Mouse (Mus musculus): ENCODE measurements around the gene Nek7.

Nek7 gene

GRCm38 (mm10) chr1:138607862-138608261, 12.1 kb downstream of the Nek7 start:
- DNase-seq, result no peak

- no peak for DNase-seq
Measured at GRCm38 (mm10) chr1:138606771-138607170, 13.2 kb downstream of the Nek7 start.

- DNase-seq, result peak in 1 of 2 experiments; percentile 47
Measured at GRCm38 (mm10) chr1:138604736-138605135, 15.2 kb downstream of the Nek7 start.

GRCm38 (mm10) chr1:138603974-138604373, 16.0 kb downstream of the Nek7 start:
- peak in 1 of 2 experiments; percentile 22 for DNase-seq

- no peak for DNase-seq
Measured at GRCm38 (mm10) chr1:138598087-138598486, 21.9 kb downstream of the Nek7 start.

GRCm38 (mm10) chr1:138596127-138596706, 23.7 kb downstream of the Nek7 start:
- DNase-seq, result no peak

GRCm38 (mm10) chr1:138594910-138595309, 25.0 kb downstream of the Nek7 start:
- no peak for DNase-seq

GRCm38 (mm10) chr1:138593922-138594321, 26.0 kb downstream of the Nek7 start:
- no peak for DNase-seq

- no peak for DNase-seq
Measured at GRCm38 (mm10) chr1:138592466-138592865, 27.5 kb downstream of the Nek7 start.

GRCm38 (mm10) chr1:138590451-138591022, 29.4 kb downstream of the Nek7 start:
- DNase-seq, result no peak

- no peak for DNase-seq
Measured at GRCm38 (mm10) chr1:138589126-138589525, 30.8 kb downstream of the Nek7 start.

GRCm38 (mm10) chr1:138587812-138588211, 32.1 kb downstream of the Nek7 start:
- no peak for DNase-seq

GRCm38 (mm10) chr1:138586891-138587290, 33.0 kb downstream of the Nek7 start:
- DNase-seq, result no peak

- no peak for DNase-seq
Measured at GRCm38 (mm10) chr1:138584423-138585013, 35.4 kb downstream of the Nek7 start.

- DNase-seq, result no peak
Measured at GRCm38 (mm10) chr1:138582225-138582624, 37.7 kb downstream of the Nek7 start.

- no peak for DNase-seq
Measured at GRCm38 (mm10) chr1:138579822-138580492, 40.0 kb downstream of the Nek7 start.

GRCm38 (mm10) chr1:138579207-138579606, 40.7 kb downstream of the Nek7 start:
- DNase-seq, result no peak

GRCm38 (mm10) chr1:138576803-138577202, 43.1 kb downstream of the Nek7 start:
- DNase-seq, result no peak

GRCm38 (mm10) chr1:138576066-138576697, 43.8 kb downstream of the Nek7 start:
- no peak for DNase-seq

- no peak for DNase-seq
Measured at GRCm38 (mm10) chr1:138575629-138576028, 44.3 kb downstream of the Nek7 start.

GRCm38 (mm10) chr1:138571565-138572361, 48.2 kb downstream of the Nek7 start:
- no peak for DNase-seq

GRCm38 (mm10) chr1:138571038-138571441, 48.9 kb downstream of the Nek7 start:
- DNase-seq, result no peak
